Mouse (Mus musculus) lung, adult 2 months (tissue): ENCODE measurements around the gene Ddx54.

Experiments
- CTCF ChIP-seq: fragments of 200-500 bp; IDR thresholded peaks from 2 replicates; pipeline ENCODE4 v1.5.1; 2011; ENCODE audit warnings: mild to moderate bottlenecking, low read length, control low read depth; ENCODE audit not compliant: insufficient read depth
- POLR2A ChIP-seq: fragments of 200-500 bp; IDR thresholded peaks from 2 replicates; pipeline ENCODE4 v1.6.1; 2011; ENCODE audit warnings: low read depth, mild to moderate bottlenecking, control low read depth, low read length, borderline replicate concordance; ENCODE audit errors: extremely low read depth

DNA sequence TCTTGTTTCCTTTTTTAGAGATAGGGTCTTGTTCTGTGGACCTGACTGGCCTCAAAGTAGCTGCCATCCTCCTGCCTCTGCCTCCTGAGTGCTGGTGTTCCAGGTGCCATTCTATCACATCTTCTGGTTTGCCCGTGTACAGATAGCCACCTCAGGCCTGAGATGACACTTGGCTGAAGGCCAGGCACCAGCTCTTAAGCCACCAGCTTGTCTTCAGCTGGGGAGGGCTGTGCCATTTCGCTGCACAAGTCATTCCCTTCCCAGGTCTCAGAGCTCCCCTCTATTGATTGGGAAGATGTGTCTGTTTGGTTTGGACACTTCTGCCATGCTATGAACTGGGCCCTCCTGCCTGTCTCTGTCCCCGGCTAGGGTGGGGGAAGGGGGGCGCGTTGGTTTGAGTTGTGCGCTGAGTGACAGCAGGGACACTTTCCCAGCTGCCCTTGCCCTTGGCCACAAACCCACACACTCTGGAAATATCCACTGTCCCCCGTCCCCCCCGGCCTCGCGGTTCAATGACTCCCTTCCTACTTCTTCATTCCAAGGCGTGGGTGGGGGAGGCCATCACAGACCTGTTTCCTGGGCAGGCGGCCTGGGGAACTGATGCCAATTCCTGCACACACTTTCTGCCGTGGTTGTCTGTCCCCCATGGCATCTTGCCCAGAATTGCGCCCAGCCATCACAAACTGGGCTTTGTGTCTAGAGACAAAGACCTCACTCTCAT, 31.0 kb downstream of the Ddx54 start:
- no peak for TF ChIP-seq POLR2A
- no peak for TF ChIP-seq CTCF
